1 mouse cellular context compared by ENCODE assay signal in genomic region chr8:4304124-4304547, GRCm38 (mm10).
TF ChIP-seq lines count a peak whose summit lies in the region.

No protein-coding gene starts in this region.

TF ChIP-seq in MEL, 35 proteins besides CTCF, POLR2A, EP300 and RAD21 (continued from another document):
- TF ChIP-seq USF1 (IDR thresholded peaks at IDR 0.05; ENCODE audit: low read depth, low read length) (peak; percentile 96), ZKSCAN1 (IDR thresholded peaks at IDR 0.05; ENCODE audit: low read depth, low read length) (peak; percentile 81), E2F4 (IDR thresholded peaks at IDR 0.05; ENCODE audit: borderline replicate concordance, low read depth, low read length) (no peak), TBP (IDR thresholded peaks at IDR 0.05; ENCODE audit: low read depth, low read length) (no peak), SIN3A (IDR thresholded peaks at IDR 0.05; ENCODE audit: low read length) (peak; percentile 87), ETS1 (IDR thresholded peaks at IDR 0.05; ENCODE audit: low read depth, low read length) (peak; percentile 91), MAX (IDR thresholded peaks at IDR 0.05; ENCODE audit: low read length) (peak; percentile 94), SMC3 (IDR thresholded peaks at IDR 0.05; ENCODE audit: low read depth, low read length) (no peak; the same call in 1 of the 2 replicates), USF2 (IDR thresholded peaks at IDR 0.05; ENCODE audit: borderline replicate concordance in 1 of 2, insufficient read depth in 1 of 2, low read depth in 1 of 2, low read length in 2 of 2) (peak in 1 of 2 experiments; percentile 78; a peak in 2 of 4 replicates), BHLHE40 (IDR thresholded peaks at IDR 0.05; ENCODE audit: borderline replicate concordance, low read depth, low read length) (peak; percentile 77; the same call in 1 of the 2 replicates), RCOR1 (IDR thresholded peaks at IDR 0.05; ENCODE audit: low read depth, low read length) (peak; percentile 54; the same call in 1 of the 2 replicates), TAL1 (IDR thresholded peaks at IDR 0.05; ENCODE audit: low read length) (peak; percentile 87), ZNF384 (IDR thresholded peaks at IDR 0.05; ENCODE audit: low read depth, low read length) (peak; percentile 43), MYC (IDR thresholded peaks at IDR 0.05; ENCODE audit: low read depth, low read length) (peak; percentile 48; the same call in 1 of the 2 replicates), MXI1 (IDR thresholded peaks at IDR 0.05; ENCODE audit: low read depth, low read length) (peak; percentile 86), MAZ (IDR thresholded peaks at IDR 0.05; ENCODE audit: low read depth, low read length) (no peak), MAFK (IDR thresholded peaks at IDR 0.05; ENCODE audit: borderline replicate concordance, low read depth, low read length) (peak; percentile 48; the same call in 1 of the 2 replicates), CHD2 (IDR thresholded peaks at IDR 0.05; ENCODE audit: low read length) (peak; percentile 19), JUND (IDR thresholded peaks at IDR 0.05; ENCODE audit: low read depth, low read length) (no peak), TCF12 (IDR thresholded peaks at IDR 0.05; ENCODE audit: low read depth, low read length) (peak; percentile 94), MYB (IDR thresholded peaks at IDR 0.05; ENCODE audit: low read depth, low read length) (peak; percentile 61), ELF1 (IDR thresholded peaks at IDR 0.05; ENCODE audit: low read depth, low read length) (no peak), HCFC1 (IDR thresholded peaks at IDR 0.05; ENCODE audit: low read depth, low read length) (peak; percentile 8), GATA1 (IDR thresholded peaks at IDR 0.05; ENCODE audit: low read depth, low read length) (peak; percentile 83), ZMIZ1 (IDR thresholded peaks at IDR 0.05; ENCODE audit: low read depth, low read length) (0 out of 2 replicates have a peak, but pooled peaks have one; percentile 43), POLR2AphosphoS2 (IDR thresholded peaks at IDR 0.05; ENCODE audit: low read length) (no peak)
